Mouse (Mus musculus) forebrain, embryonic 12.5 days (tissue): ENCODE data around the gene Map4. TPM values are rescaled to one million over a fixed set of nuclear protein-coding genes. Genes with fewer than 3 reads are reported as not detected.
"Not testable (repeated sequence)": the region's sequence is repeated elsewhere in the genome, so short reads cannot be mapped to it uniquely, and the experiment has no call there.

Experiments
- ATAC-seq: fragments of 200-750 bp; cut with Nextera tagmentation; 2 replicates; pipeline ENCODE4 v1.8.0; 2017; ENCODE audit warnings: moderate TSS enrichment; ENCODE audit not compliant: low FRiP score
- H3K27ac ChIP-seq: fragments of 300-500 bp; sonication (generic); 2 replicates; pipeline ENCODE4 v1.5.1; 2016; ENCODE audit warnings: mild to moderate bottlenecking
- H3K27me3 ChIP-seq: fragments of 300-500 bp; sonication (generic); 2 replicates; pipeline ENCODE4 v1.6.1; 2016; ENCODE audit warnings: mild to moderate bottlenecking
- H3K36me3 ChIP-seq: fragments of 300-500 bp; sonication (generic); replicated peaks from 2 replicates; pipeline ENCODE4 v1.6.1; 2016; ENCODE audit warnings: mild to moderate bottlenecking
- H3K4me1 ChIP-seq: fragments of 300-500 bp; sonication (generic); 2 replicates; pipeline ENCODE4 v1.6.1; 2016
- H3K4me2 ChIP-seq: fragments of 300-500 bp; sonication (generic); 2 replicates; pipeline ENCODE4 v1.6.1; 2016; ENCODE audit warnings: mild to moderate bottlenecking, moderate library complexity
- H3K4me3 ChIP-seq: fragments of 300-500 bp; sonication (generic); replicated peaks from 2 replicates; pipeline ENCODE4 v1.5.1; 2016; ENCODE audit warnings: mild to moderate bottlenecking
- H3K9ac ChIP-seq: fragments of 300-500 bp; sonication (generic); 2 replicates; pipeline ENCODE4 v1.6.1; 2016; ENCODE audit warnings: mild to moderate bottlenecking
- H3K9me3 ChIP-seq: fragments of 300-500 bp; sonication (generic); 2 replicates; pipeline ENCODE4 v1.6.1; 2016
- WGBS: fragments of 180-500 bp; shearing (Covaris S2); methylation state at CpG from one replicate; pipeline ENCODE4 v1.1.7; 2016; 5-methylcytosine and 5-hydroxymethylcytosine counted together
- polyA plus RNA-seq: library from polyadenylated mRNA; unstranded; fragments of >200 nt; fragmentation: Nextera tagmentation; extraction: Ambion mirVana; gene quantifications from 2 replicates; pipeline ENCODE4 v1.2.1, GENCODE M21; 2016

Map4 gene
- polyA plus RNA-seq, 1 experiment from 2014 or later: 94.5 TPM

DNA sequence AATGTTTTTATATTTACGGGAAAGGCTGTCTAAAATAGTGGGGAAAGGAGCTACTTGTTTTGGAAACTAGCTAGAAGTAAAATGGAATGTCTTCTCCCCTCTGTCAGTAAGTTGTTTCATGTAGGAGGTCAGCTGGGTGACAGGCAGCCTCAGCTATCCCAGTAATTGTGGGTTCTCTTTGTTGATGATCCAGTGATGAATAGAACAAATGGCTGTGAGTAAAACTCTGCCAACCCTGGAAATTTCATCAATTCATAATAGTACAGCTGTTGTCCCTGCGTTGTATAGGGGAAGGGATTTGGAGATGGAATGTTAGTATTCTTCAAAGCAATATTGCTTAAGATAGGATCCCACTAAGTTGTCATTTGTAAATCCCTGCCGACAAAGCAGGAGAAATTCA lies 37.9 kb downstream of the Map4 start:
- Histone ChIP-seq H3K27ac (no peak overlapping the region), H3K4me2 (no peak overlapping the region), H3K27me3 (no peaks in the 10 kb centered on the region), H3K36me3 (no peaks in the 10 kb centered on the region), H3K4me1 (peaks cover 6% of the 10 kb centered on the region; the same call in 1 of the 2 replicates), H3K9ac (no peak overlapping the region), H3K4me3 (no peak overlapping the region), H3K9me3 (no peaks in the 10 kb centered on the region)
- ATAC-seq: no peak
- WGBS: 72% methylated on average over 3 of the region's 3 CpGs

DNA sequence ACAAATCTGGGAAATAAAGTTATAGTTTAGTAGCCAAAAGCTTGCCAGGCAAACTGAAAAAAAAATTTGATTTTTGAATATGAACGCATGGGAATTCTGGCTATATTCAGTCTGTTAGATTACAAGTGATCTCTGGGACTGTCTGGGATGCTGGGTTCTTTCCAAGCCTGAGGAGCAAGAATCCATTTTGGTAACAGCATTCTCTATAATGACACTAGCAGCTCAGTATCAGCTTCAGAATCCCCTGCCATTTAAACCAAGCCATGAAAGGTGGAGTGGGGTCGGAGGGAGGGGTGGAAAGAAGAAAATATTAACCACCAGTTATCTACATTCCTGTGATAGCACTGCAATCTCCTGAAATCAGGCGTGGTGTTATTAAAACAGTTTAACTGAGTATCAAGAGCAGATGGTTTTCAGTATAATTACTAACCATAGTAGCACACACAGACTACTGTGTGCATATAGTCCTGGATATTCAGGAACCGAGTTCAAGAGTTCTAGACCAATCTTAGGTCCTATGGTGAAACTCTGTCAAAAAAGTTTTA lies 38.6 kb downstream of the Map4 start:
- no peaks in the 10 kb centered on the region for H3K27me3 ChIP-seq
- WGBS: 93% methylated on average over 4 of the region's 4 CpGs
- ATAC-seq: no peak

DNA sequence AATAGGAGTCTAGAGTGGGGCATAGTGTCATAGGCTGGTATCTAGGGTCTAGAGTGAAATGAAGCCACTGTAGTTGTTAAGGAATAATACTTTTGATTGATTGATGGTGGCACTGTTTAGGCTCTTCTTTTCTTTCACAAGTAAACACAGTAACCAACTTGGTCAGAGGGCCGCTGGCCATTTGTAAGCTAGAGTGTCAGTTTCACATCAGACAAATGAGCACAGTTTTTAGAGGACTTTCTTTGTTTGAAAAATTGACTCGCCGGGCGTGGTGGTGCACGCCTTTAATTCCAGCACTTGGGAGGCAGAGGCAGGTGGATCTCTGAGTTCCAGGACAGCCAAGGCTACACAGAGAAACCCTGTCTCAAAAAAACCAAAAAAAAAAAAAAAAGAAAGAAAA lies 40.5 kb downstream of the Map4 start:
- H3K27me3 ChIP-seq, H3K9ac ChIP-seq, H3K27ac ChIP-seq, H3K9me3 ChIP-seq, H3K4me3 ChIP-seq, ATAC-seq, H3K4me2 ChIP-seq, H3K36me3 ChIP-seq: not testable (repeated sequence)
- H3K4me1 ChIP-seq: peaks cover 11% of the 10 kb centered on the region
- WGBS: 95% methylated on average over 5 of the region's 5 CpGs

More for the DNA sequence above, 38.6 kb downstream of the Map4 start:
- Histone ChIP-seq H3K9me3 (no peaks in the 10 kb centered on the region), H3K4me3 (no peak overlapping the region), H3K36me3 (no peaks in the 10 kb centered on the region), H3K27ac (no peak overlapping the region), H3K4me1 (peaks cover 6% of the 10 kb centered on the region; the same call in 1 of the 2 replicates), H3K4me2 (no peak overlapping the region), H3K9ac (no peak overlapping the region)

- ATAC-seq, H3K4me3 ChIP-seq, H3K9ac ChIP-seq, H3K9me3 ChIP-seq, H3K27ac ChIP-seq, H3K27me3 ChIP-seq, H3K4me2 ChIP-seq, H3K4me1 ChIP-seq: not testable (repeated sequence)
- 94% methylated on average over 4 of the region's 4 CpGs for WGBS
- peaks cover 12% of the 10 kb centered on the region for H3K36me3 ChIP-seq
Measured at GRCm38 (mm10) chr9:109980223-109980622, 49.0 kb downstream of the Map4 start.

GRCm38 (mm10) chr9:109985416-109985815 lies 54.2 kb downstream of the Map4 start:
- Histone ChIP-seq H3K9me3 (no peaks in the 10 kb centered on the region), H3K36me3 (peaks cover 5% of the 10 kb centered on the region), H3K27ac (no peak overlapping the region), H3K27me3 (no peaks in the 10 kb centered on the region), H3K4me2 (no peak overlapping the region), H3K4me3 (no peak overlapping the region), H3K4me1 (peaks cover 3% of the 10 kb centered on the region; the same call in 1 of the 2 replicates), H3K9ac (no peak overlapping the region)
- 24% methylated on average over 4 of the region's 4 CpGs for WGBS
- peak; percentile 82 for ATAC-seq

- Histone ChIP-seq H3K27ac (no peak overlapping the region), H3K9me3 (no peaks in the 10 kb centered on the region), H3K27me3 (no peaks in the 10 kb centered on the region), H3K4me3 (no peak overlapping the region), H3K9ac (no peak overlapping the region), H3K4me1 (peaks cover 3% of the 10 kb centered on the region; the same call in 1 of the 2 replicates), H3K36me3 (no peaks in the 10 kb centered on the region), H3K4me2 (no peak overlapping the region)
- WGBS: 95% methylated on average over 1 of the region's 1 CpGs
- ATAC-seq: no peak
Measured at GRCm38 (mm10) chr9:109989084-109989483, 57.8 kb downstream of the Map4 start.

- WGBS: 85% methylated on average over 4 of the region's 4 CpGs
Measured at GRCm38 (mm10) chr9:109997441-109997840, 66.2 kb downstream of the Map4 start.

DNA sequence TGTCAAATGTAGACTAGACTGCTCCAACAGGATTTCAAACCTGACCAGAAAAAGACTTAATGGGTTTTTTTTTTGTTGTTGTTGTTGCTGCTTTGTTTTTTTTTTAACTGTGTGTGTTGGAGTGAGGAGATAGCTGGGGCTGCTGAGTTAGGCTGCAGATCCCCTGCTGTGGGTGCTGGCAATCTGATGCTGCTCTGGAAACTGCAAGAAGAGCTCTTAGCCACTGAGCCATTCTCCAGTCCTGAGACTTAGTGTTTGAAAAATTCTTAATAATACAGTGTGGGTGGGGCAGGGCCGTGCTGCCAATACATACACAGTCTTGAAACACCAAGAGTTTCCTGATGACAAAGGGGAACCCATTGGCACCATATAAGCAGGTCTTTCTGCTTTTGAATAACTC lies 70.7 kb downstream of the Map4 start:
- WGBS: 46% methylated on average over 1 of the region's 1 CpGs
- Histone ChIP-seq H3K4me1 (peaks cover 11% of the 10 kb centered on the region), H3K4me2 (no peak overlapping the region), H3K27me3 (no peaks in the 10 kb centered on the region), H3K9me3 (no peaks in the 10 kb centered on the region), H3K27ac (peak overlapping the region; percentile 37; the same call in 1 of the 2 replicates), H3K36me3 (no peaks in the 10 kb centered on the region), H3K9ac (no peak overlapping the region), H3K4me3 (no peak overlapping the region)
- ATAC-seq: peak; percentile 27; the same call in 1 of the 2 replicates

More at GRCm38 (mm10) chr9:109997441-109997840, 66.2 kb downstream of the Map4 start:
- Histone ChIP-seq H3K9ac (no peak overlapping the region), H3K4me3 (no peak overlapping the region), H3K27me3 (no peaks in the 10 kb centered on the region), H3K4me1 (peaks cover 5% of the 10 kb centered on the region; the same call in 1 of the 2 replicates), H3K27ac (no peak overlapping the region), H3K4me2 (no peak overlapping the region), H3K9me3 (no peaks in the 10 kb centered on the region), H3K36me3 (no peaks in the 10 kb centered on the region)
- no peak for ATAC-seq

DNA sequence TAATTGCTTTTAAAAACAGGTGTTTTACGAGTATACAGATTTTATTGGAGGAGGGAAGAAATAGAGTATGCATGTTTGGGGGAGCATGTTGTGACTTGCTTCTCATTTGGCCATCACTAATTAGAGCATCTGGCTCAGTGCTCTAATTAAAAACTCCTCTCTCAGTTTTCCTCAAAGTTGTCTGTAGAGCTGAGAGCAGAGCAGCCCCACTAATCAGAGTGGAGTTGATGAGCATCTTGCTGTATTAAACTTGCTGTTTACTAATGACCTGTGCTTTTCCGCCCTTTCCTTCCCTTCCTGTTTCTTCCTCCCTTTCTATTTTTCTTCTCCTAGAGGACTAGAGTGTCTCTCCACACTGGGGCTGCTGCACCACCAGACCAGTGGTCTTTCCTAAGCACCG lies 71.2 kb downstream of the Map4 start:
- H3K9ac ChIP-seq: no peak overlapping the region
- no peak overlapping the region for H3K4me2 ChIP-seq
- 70% methylated on average over 3 of the region's 3 CpGs for WGBS
- H3K27ac ChIP-seq: peak overlapping the region; percentile 83
- H3K9me3 ChIP-seq: no peaks in the 10 kb centered on the region
- H3K27me3 ChIP-seq: no peaks in the 10 kb centered on the region
- peak; percentile 53; the same call in 1 of the 2 replicates for ATAC-seq
- peaks cover 11% of the 10 kb centered on the region for H3K4me1 ChIP-seq
- H3K36me3 ChIP-seq: no peaks in the 10 kb centered on the region
- no peak overlapping the region for H3K4me3 ChIP-seq

DNA sequence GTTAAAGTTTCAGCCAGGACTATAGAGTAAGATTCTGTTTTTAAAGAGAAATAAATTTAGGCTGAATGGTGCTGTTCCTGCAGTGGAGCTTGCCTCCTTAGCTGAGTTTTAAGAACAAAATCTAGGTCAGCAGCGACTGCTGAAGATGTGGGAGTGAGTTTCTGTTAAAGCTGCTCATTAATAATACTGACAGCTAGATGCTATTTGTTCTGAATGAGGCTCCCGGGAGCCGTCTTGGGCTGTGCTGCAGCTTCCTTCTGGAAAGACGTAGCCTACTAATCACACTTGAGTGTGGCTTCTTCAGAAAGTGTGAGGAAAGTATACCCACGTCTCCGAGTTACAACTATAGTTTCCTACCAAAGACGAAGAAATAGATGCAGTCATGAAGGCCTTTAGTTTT lies 88.0 kb downstream of the Map4 start:
- Histone ChIP-seq H3K4me1 (no peaks in the 10 kb centered on the region), H3K27ac (no peak overlapping the region), H3K9ac (no peak overlapping the region), H3K36me3 (no peaks in the 10 kb centered on the region), H3K9me3 (no peaks in the 10 kb centered on the region), H3K27me3 (no peaks in the 10 kb centered on the region), H3K4me3 (no peak overlapping the region), H3K4me2 (no peak overlapping the region)
- WGBS: 71% methylated on average over 7 of the region's 7 CpGs
- ATAC-seq: no peak

- Histone ChIP-seq H3K27me3 (no peaks in the 10 kb centered on the region), H3K4me2 (no peak overlapping the region), H3K9me3 (no peaks in the 10 kb centered on the region), H3K27ac (no peak overlapping the region), H3K4me1 (no peaks in the 10 kb centered on the region), H3K36me3 (no peaks in the 10 kb centered on the region), H3K9ac (no peak overlapping the region), H3K4me3 (no peak overlapping the region)
- ATAC-seq: no peak
- 70% methylated on average over 5 of the region's 5 CpGs for WGBS
Measured at GRCm38 (mm10) chr9:110020405-110020804, 89.1 kb downstream of the Map4 start.

GRCm38 (mm10) chr9:110021463-110021862 lies 90.2 kb downstream of the Map4 start:
- H3K9ac ChIP-seq: no peak overlapping the region
- H3K9me3 ChIP-seq: no peaks in the 10 kb centered on the region
- no peak overlapping the region for H3K4me3 ChIP-seq
- no peak overlapping the region for H3K27ac ChIP-seq
- 94% methylated on average over 1 of the region's 1 CpGs for WGBS
- H3K36me3 ChIP-seq: no peaks in the 10 kb centered on the region
- H3K4me2 ChIP-seq: no peak overlapping the region
- no peaks in the 10 kb centered on the region for H3K4me1 ChIP-seq
- no peak for ATAC-seq
- H3K27me3 ChIP-seq: no peaks in the 10 kb centered on the region

GRCm38 (mm10) chr9:110022151-110022550 lies 90.9 kb downstream of the Map4 start:
- Histone ChIP-seq H3K9ac (no peak overlapping the region), H3K4me1 (no peaks in the 10 kb centered on the region), H3K27ac (no peak overlapping the region), H3K4me3 (no peak overlapping the region), H3K9me3 (no peaks in the 10 kb centered on the region), H3K4me2 (no peak overlapping the region), H3K36me3 (no peaks in the 10 kb centered on the region), H3K27me3 (no peaks in the 10 kb centered on the region)
- 100% methylated on average over 2 of the region's 2 CpGs for WGBS
- no peak for ATAC-seq
